Mouse (Mus musculus): Measurements from ENCODE around the gene Tnc.

DNA sequence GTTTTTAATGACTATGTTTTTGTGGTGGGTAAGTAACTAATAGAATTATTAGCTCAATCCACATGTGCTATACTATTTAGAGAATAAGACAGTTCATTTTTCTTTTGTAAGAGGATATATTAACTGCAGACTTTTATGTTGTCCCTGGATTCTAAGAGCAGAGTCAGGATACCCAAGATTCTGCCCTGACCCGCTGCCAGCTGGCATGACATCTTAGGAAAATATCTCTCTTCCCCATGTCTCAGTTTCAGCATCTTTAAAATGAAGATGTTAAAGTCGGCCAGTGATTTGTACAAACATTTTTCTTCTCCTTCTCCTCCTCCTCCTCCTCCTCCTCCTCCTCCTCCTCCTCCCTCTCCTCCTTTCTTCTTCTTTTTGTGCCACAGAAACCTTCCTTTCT is 7.7 kb downstream of the Tnc start:
- no peak for TF ChIP-seq CTCF (IDR thresholded peaks at IDR 0.05)
- no peak for TF ChIP-seq EP300 (IDR thresholded peaks at IDR 0.05)

All from lung, postnatal 0 days (tissue).